ENCODE assay signal across 1 mouse cellular context in the genomic region with DNA sequence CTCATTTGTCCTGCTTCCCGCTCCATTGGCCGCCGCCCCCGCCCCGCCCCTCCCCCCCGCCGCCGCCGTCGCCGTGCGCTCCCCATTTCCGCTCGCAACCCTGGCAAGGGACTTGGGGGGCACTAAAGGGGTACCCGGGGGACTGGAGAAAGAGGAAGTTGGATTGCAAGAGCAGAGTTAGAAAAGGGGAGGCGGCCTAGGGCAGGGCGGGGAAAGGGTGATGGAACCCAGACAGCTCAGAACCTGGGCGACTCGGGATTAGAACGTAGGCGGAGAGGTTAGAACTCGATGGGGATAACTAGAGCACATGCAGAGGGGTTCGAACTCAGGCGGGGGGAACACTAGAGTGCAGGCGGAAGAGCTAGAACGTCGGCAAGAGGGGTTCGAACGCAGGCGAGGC.
TF ChIP-seq lines count a peak whose summit lies in the region.

No protein-coding gene starts in this region.

TF ChIP-seq in CH12.LX, 34 proteins besides CTCF, POLR2A, EP300 and RAD21 (continued from another document):
- TF ChIP-seq SMC3 (IDR thresholded peaks at IDR 0.05; ENCODE audit: low read depth, low read length) (no peak), USF1 (IDR thresholded peaks at IDR 0.05; ENCODE audit: low read depth, low read length) (no peak), NRF1 (IDR thresholded peaks at IDR 0.05; ENCODE audit: low read depth, low read length) (no peak), HCFC1 (IDR thresholded peaks at IDR 0.05; ENCODE audit: low read depth, low read length) (no peak), BHLHE40 (IDR thresholded peaks at IDR 0.05; ENCODE audit: low read depth, low read length) (no peak), ZNF384 (IDR thresholded peaks at IDR 0.05; ENCODE audit: low read depth, low read length) (no peak), PAX5 (IDR thresholded peaks at IDR 0.05; ENCODE audit: low read length) (no peak), JUN (IDR thresholded peaks at IDR 0.05; ENCODE audit: insufficient read depth, low read depth, low read length) (no peak), CHD2 (IDR thresholded peaks at IDR 0.05; ENCODE audit: low read length) (no peak), JUND (conservative IDR thresholded peaks at IDR 0.05; ENCODE audit: low read depth, low read length) (no peak), ETS1 (conservative IDR thresholded peaks at IDR 0.05; ENCODE audit: low read depth, low read length) (no peak)
